Mouse (Mus musculus) neural tube, embryonic 12.5 days (tissue): Measurements from ENCODE around the gene Madd. TPM values are rescaled to one million over a fixed set of nuclear protein-coding genes. Genes with fewer than 3 reads are reported as not detected.

Experiments
- ATAC-seq: fragments of 200-750 bp; cut with Nextera tagmentation; 2 replicates; pipeline ENCODE4 v1.8.0; 2017; ENCODE audit warnings: low read depth, mild to moderate bottlenecking, moderate TSS enrichment, moderate library complexity; ENCODE audit not compliant: low FRiP score
- H3K27ac ChIP-seq: fragments of 300-500 bp; sonication (generic); 2 replicates; pipeline ENCODE4 v1.5.1; 2016
- H3K27me3 ChIP-seq: fragments of 300-500 bp; sonication (generic); replicated peaks from 2 replicates; pipeline ENCODE4 v1.6.1; 2016; ENCODE audit warnings: mild to moderate bottlenecking
- H3K36me3 ChIP-seq: fragments of 300-500 bp; sonication (generic); 2 replicates; pipeline ENCODE4 v1.6.1; 2016; ENCODE audit warnings: mild to moderate bottlenecking
- H3K4me1 ChIP-seq: fragments of 300-500 bp; sonication (generic); 2 replicates; pipeline ENCODE4 v1.6.1; 2016
- H3K4me2 ChIP-seq: fragments of 300-500 bp; sonication (generic); replicated peaks from 2 replicates; pipeline ENCODE4 v1.6.1; 2016; ENCODE audit warnings: mild to moderate bottlenecking
- H3K4me3 ChIP-seq: fragments of 300-500 bp; sonication (generic); 2 replicates; pipeline ENCODE4 v1.5.1; 2016
- H3K9ac ChIP-seq: fragments of 300-500 bp; sonication (generic); 2 replicates; pipeline ENCODE4 v1.6.1; 2016; ENCODE audit warnings: mild to moderate bottlenecking
- H3K9me3 ChIP-seq: fragments of 300-500 bp; sonication (generic); 2 replicates; pipeline ENCODE4 v1.6.1; 2016; ENCODE audit warnings: mild to moderate bottlenecking
- WGBS: fragments of 180-500 bp; shearing (Covaris S2); methylation state at CpG from one replicate; pipeline ENCODE4 v1.1.7; 2016; 5-methylcytosine and 5-hydroxymethylcytosine counted together
- polyA plus RNA-seq: library from polyadenylated mRNA; unstranded; fragments of >200 nt; fragmentation: Nextera tagmentation; extraction: Ambion mirVana; gene quantifications from 2 replicates; pipeline ENCODE4 v1.2.1, GENCODE M21; 2016

The Madd gene
- polyA plus RNA-seq, 1 experiment from 2014 or later = 42.0 TPM

- Histone ChIP-seq H3K9me3 (no peaks in the 10 kb centered on the region), H3K36me3 (no peaks in the 10 kb centered on the region), H3K4me3 (no peak overlapping the region), H3K9ac (no peak overlapping the region), H3K4me2 (no peak overlapping the region), H3K27ac (no peak overlapping the region), H3K4me1 (no peaks in the 10 kb centered on the region), H3K27me3 (0 out of 2 replicates have a peak, but pooled peaks cover 3% of the 10 kb centered on the region)
- ATAC-seq = no peak
- WGBS = 84% methylated on average over 5 of the region's 5 CpGs
Observed at GRCm38 (mm10) chr2:91109241-91109640, 74.4 kb downstream of the Madd start.

GRCm38 (mm10) chr2:91108156-91108555 lies 75.5 kb downstream of the Madd start:
- WGBS = 89% methylated on average over 3 of the region's 3 CpGs
- H3K27ac ChIP-seq = no peak overlapping the region
- H3K9me3 ChIP-seq = no peaks in the 10 kb centered on the region
- ATAC-seq = no peak
- no peak overlapping the region for H3K4me3 ChIP-seq
- H3K9ac ChIP-seq = no peak overlapping the region
- H3K4me2 ChIP-seq = no peak overlapping the region
- no peaks in the 10 kb centered on the region for H3K36me3 ChIP-seq
- no peaks in the 10 kb centered on the region for H3K4me1 ChIP-seq
- H3K27me3 ChIP-seq = 0 out of 2 replicates have a peak, but pooled peaks cover 3% of the 10 kb centered on the region

GRCm38 (mm10) chr2:91101124-91101740 lies 82.4 kb downstream of the Madd start:
- Histone ChIP-seq H3K4me1 (no peaks in the 10 kb centered on the region), H3K4me3 (no peak overlapping the region), H3K27me3 (peaks cover 3% of the 10 kb centered on the region; the same call in 1 of the 2 replicates), H3K4me2 (no peak overlapping the region), H3K9me3 (no peaks in the 10 kb centered on the region), H3K36me3 (no peaks in the 10 kb centered on the region), H3K27ac (no peak overlapping the region), H3K9ac (no peak overlapping the region)
- peak; percentile 76 for ATAC-seq
- WGBS = 15% methylated on average over 7 of the region's 7 CpGs

GRCm38 (mm10) chr2:91098156-91098555 lies 85.5 kb downstream of the Madd start:
- no peak overlapping the region for H3K4me2 ChIP-seq
- H3K9ac ChIP-seq = no peak overlapping the region
- no peaks in the 10 kb centered on the region for H3K36me3 ChIP-seq
- WGBS = 85% methylated on average over 2 of the region's 2 CpGs
- no peaks in the 10 kb centered on the region for H3K4me1 ChIP-seq
- H3K27ac ChIP-seq = no peak overlapping the region
- no peak overlapping the region for H3K4me3 ChIP-seq
- no peaks in the 10 kb centered on the region for H3K9me3 ChIP-seq
- H3K27me3 ChIP-seq = no peaks in the 10 kb centered on the region; the same call in 1 of the 2 replicates
- ATAC-seq = no peak

- H3K4me3 ChIP-seq = no peak overlapping the region
- no peaks in the 10 kb centered on the region for H3K4me1 ChIP-seq
- no peak overlapping the region for H3K27ac ChIP-seq
- no peak overlapping the region for H3K9ac ChIP-seq
- H3K4me2 ChIP-seq = no peak overlapping the region
- no peaks in the 10 kb centered on the region; the same call in 1 of the 2 replicates for H3K27me3 ChIP-seq
- H3K9me3 ChIP-seq = no peaks in the 10 kb centered on the region
- ATAC-seq = no peak
- 88% methylated on average over 10 of the region's 10 CpGs for WGBS
- no peaks in the 10 kb centered on the region for H3K36me3 ChIP-seq
Observed at GRCm38 (mm10) chr2:91097015-91097414, 86.6 kb downstream of the Madd start.

- WGBS = 73% methylated on average over 14 of the region's 14 CpGs
- H3K27ac ChIP-seq = no peak overlapping the region
- no peak overlapping the region for H3K9ac ChIP-seq
- no peak overlapping the region for H3K4me2 ChIP-seq
- no peaks in the 10 kb centered on the region; the same call in 1 of the 2 replicates for H3K27me3 ChIP-seq
- H3K4me3 ChIP-seq = no peak overlapping the region
- H3K4me1 ChIP-seq = no peaks in the 10 kb centered on the region
- no peak for ATAC-seq
- no peaks in the 10 kb centered on the region for H3K36me3 ChIP-seq
- H3K9me3 ChIP-seq = no peaks in the 10 kb centered on the region
Observed at GRCm38 (mm10) chr2:91096524-91096923, 87.1 kb downstream of the Madd start.

- no peaks in the 10 kb centered on the region for H3K27me3 ChIP-seq
- ATAC-seq = no peak
- no peaks in the 10 kb centered on the region for H3K4me1 ChIP-seq
- no peak overlapping the region for H3K4me2 ChIP-seq
- no peaks in the 10 kb centered on the region for H3K36me3 ChIP-seq
- H3K27ac ChIP-seq = no peak overlapping the region
- WGBS = 80% methylated on average over 6 of the region's 6 CpGs
- no peaks in the 10 kb centered on the region for H3K9me3 ChIP-seq
- no peak overlapping the region for H3K9ac ChIP-seq
- H3K4me3 ChIP-seq = no peak overlapping the region
Observed at GRCm38 (mm10) chr2:91090827-91091226, 92.8 kb downstream of the Madd start.

- ATAC-seq = no peak
- H3K27ac ChIP-seq = no peak overlapping the region
Observed at GRCm38 (mm10) chr2:91090208-91090607, 93.4 kb downstream of the Madd start.

GRCm38 (mm10) chr2:91088987-91089386 lies 94.7 kb downstream of the Madd start:
- H3K4me3 ChIP-seq = no peak overlapping the region
- no peak overlapping the region for H3K9ac ChIP-seq
- no peak for ATAC-seq
- no peaks in the 10 kb centered on the region for H3K27me3 ChIP-seq
- H3K4me2 ChIP-seq = no peak overlapping the region
- no peaks in the 10 kb centered on the region for H3K4me1 ChIP-seq
- no peaks in the 10 kb centered on the region for H3K9me3 ChIP-seq
- H3K27ac ChIP-seq = no peak overlapping the region
- H3K36me3 ChIP-seq = no peaks in the 10 kb centered on the region
- 73% methylated on average over 9 of the region's 9 CpGs for WGBS

More at GRCm38 (mm10) chr2:91090208-91090607, 93.4 kb downstream of the Madd start:
- Histone ChIP-seq H3K4me1 (no peaks in the 10 kb centered on the region), H3K27me3 (no peaks in the 10 kb centered on the region), H3K9me3 (no peaks in the 10 kb centered on the region), H3K4me2 (no peak overlapping the region), H3K9ac (no peak overlapping the region), H3K4me3 (no peak overlapping the region), H3K36me3 (no peaks in the 10 kb centered on the region)
- 85% methylated on average over 6 of the region's 6 CpGs for WGBS

- Histone ChIP-seq H3K9ac (no peak overlapping the region), H3K4me2 (no peak overlapping the region), H3K36me3 (no peaks in the 10 kb centered on the region), H3K27ac (no peak overlapping the region), H3K4me1 (no peaks in the 10 kb centered on the region), H3K9me3 (no peaks in the 10 kb centered on the region), H3K4me3 (no peak overlapping the region), H3K27me3 (no peaks in the 10 kb centered on the region)
- WGBS = 88% methylated on average over 9 of the region's 9 CpGs
- ATAC-seq = no peak
Observed at GRCm38 (mm10) chr2:91087453-91087852, 96.2 kb downstream of the Madd start.

Other genes with a start within 250 kb of the Madd start
- 143 and 146 TPM in 2 replicates for gene Celf1, start 243.5 kb downstream of the Madd start, polyA plus RNA-seq
- 3.5 and 4.7 TPM in 2 replicates for gene Rapsn, start 148.2 kb downstream of the Madd start, polyA plus RNA-seq
- 281 and 296 TPM in 2 replicates for gene Psmc3, start 129.8 kb downstream of the Madd start, polyA plus RNA-seq
- gene Slc39a13, start 113.4 kb downstream of the Madd start, polyA plus RNA-seq = 30.0 and 30.9 TPM in 2 replicates
- gene Spi1, start 101.4 kb downstream of the Madd start, polyA plus RNA-seq = 4.0 and 4.6 TPM in 2 replicates
- gene Mybpc3, start 65.7 kb downstream of the Madd start, polyA plus RNA-seq = 0.30 and 0.80 TPM in 2 replicates
- 1.0 and 1.7 TPM in 2 replicates for gene Nr1h3, start 19.0 kb upstream of the Madd start, polyA plus RNA-seq
- 35.3 and 39.8 TPM in 2 replicates for gene Acp2, start 19.0 kb upstream of the Madd start, polyA plus RNA-seq
- gene Ddb2, start 53.1 kb upstream of the Madd start, polyA plus RNA-seq = 7.5 and 9.3 TPM in 2 replicates
- 20.8 and 22.1 TPM in 2 replicates for gene Pacsin3, start 72.1 kb upstream of the Madd start, polyA plus RNA-seq
- 79.6 and 81.0 TPM in 2 replicates for gene Arfgap2, start 81.1 kb upstream of the Madd start, polyA plus RNA-seq